Mouse (Mus musculus) cerebellum, adult 18-20 months (tissue): Measurements from ENCODE around the gene Snapc5.

Experiments
- DNase-seq, 2 experiments: peaks; one replicate each; pipeline ENCODE4 v3.0.0; 2021

The Snapc5 gene

GRCm38 (mm10) chr9:64199897-64200296 lies 20.8 kb downstream of the Snapc5 start:
- no peak for DNase-seq

- DNase-seq = no peak
Measured at GRCm38 (mm10) chr9:64202331-64202730, 23.3 kb downstream of the Snapc5 start.

GRCm38 (mm10) chr9:64202866-64203265 lies 23.8 kb downstream of the Snapc5 start:
- no peak for DNase-seq

GRCm38 (mm10) chr9:64207509-64208084 lies 28.5 kb downstream of the Snapc5 start:
- no peak for DNase-seq

GRCm38 (mm10) chr9:64214452-64214851 lies 35.4 kb downstream of the Snapc5 start:
- DNase-seq = no peak

- no peak for DNase-seq
Measured at GRCm38 (mm10) chr9:64216090-64216489, 37.0 kb downstream of the Snapc5 start.

- DNase-seq = no peak
Measured at GRCm38 (mm10) chr9:64216641-64217040, 37.6 kb downstream of the Snapc5 start.

- no peak for DNase-seq
Measured at GRCm38 (mm10) chr9:64217887-64218286, 38.8 kb downstream of the Snapc5 start.

GRCm38 (mm10) chr9:64219305-64219704 lies 40.2 kb downstream of the Snapc5 start:
- no peak for DNase-seq

- no peak for DNase-seq
Measured at GRCm38 (mm10) chr9:64219772-64220420, 40.8 kb downstream of the Snapc5 start.

GRCm38 (mm10) chr9:64220603-64221002 lies 41.5 kb downstream of the Snapc5 start:
- no peak for DNase-seq

GRCm38 (mm10) chr9:64221480-64221879 lies 42.4 kb downstream of the Snapc5 start:
- DNase-seq = no peak

- no peak for DNase-seq
Measured at GRCm38 (mm10) chr9:64222098-64222497, 43.0 kb downstream of the Snapc5 start.

- DNase-seq = no peak
Measured at GRCm38 (mm10) chr9:64225805-64226204, 46.7 kb downstream of the Snapc5 start.

GRCm38 (mm10) chr9:64227736-64228135 lies 48.7 kb downstream of the Snapc5 start:
- DNase-seq = no peak

- DNase-seq = no peak
Measured at GRCm38 (mm10) chr9:64228972-64229371, 49.9 kb downstream of the Snapc5 start.

GRCm38 (mm10) chr9:64231171-64231570 lies 52.1 kb downstream of the Snapc5 start:
- DNase-seq = no peak

- no peak for DNase-seq
Measured at GRCm38 (mm10) chr9:64231674-64232073, 52.6 kb downstream of the Snapc5 start.

GRCm38 (mm10) chr9:64232257-64232957 lies 53.3 kb downstream of the Snapc5 start:
- no peak for DNase-seq
